Mouse (Mus musculus): ENCODE data around the gene Rad50.

Rad50 gene

GRCm38 (mm10) chr11:53633644-53634043, 73.5 kb downstream of the Rad50 start:
- no peak for DNase-seq (ENCODE audit: low spot score in 2 of 2)

GRCm38 (mm10) chr11:53632122-53632733, 74.9 kb downstream of the Rad50 start:
- DNase-seq (ENCODE audit: low spot score in 2 of 2), result no peak

GRCm38 (mm10) chr11:53627859-53628258, 79.3 kb downstream of the Rad50 start:
- peak; percentile 59 to 80 for DNase-seq (ENCODE audit: low spot score in 2 of 2)

- DNase-seq (ENCODE audit: low spot score in 2 of 2), result no peak
These were observed 80.2 kb downstream of the Rad50 start for GRCm38 (mm10) chr11:53626802-53627373.

GRCm38 (mm10) chr11:53624124-53624523, 83.0 kb downstream of the Rad50 start:
- DNase-seq (ENCODE audit: low spot score in 2 of 2), result no peak

GRCm38 (mm10) chr11:53623573-53623972, 83.5 kb downstream of the Rad50 start:
- DNase-seq (ENCODE audit: low spot score in 2 of 2), result no peak

- DNase-seq (ENCODE audit: low spot score in 2 of 2), result no peak
These were observed 84.7 kb downstream of the Rad50 start for GRCm38 (mm10) chr11:53622440-53622806.

- no peak for DNase-seq (ENCODE audit: low spot score in 2 of 2)
These were observed 85.3 kb downstream of the Rad50 start for GRCm38 (mm10) chr11:53621582-53622439.

- no peak for DNase-seq (ENCODE audit: low spot score in 2 of 2)
These were observed 87.0 kb downstream of the Rad50 start for GRCm38 (mm10) chr11:53620094-53620493.

- DNase-seq (ENCODE audit: low spot score in 2 of 2), result no peak
These were observed 87.7 kb downstream of the Rad50 start for GRCm38 (mm10) chr11:53619428-53619827.

- no peak for DNase-seq (ENCODE audit: low spot score in 2 of 2)
These were observed 88.4 kb downstream of the Rad50 start, which contains the start of gene Il4 for GRCm38 (mm10) chr11:53618619-53619198. Il4 (minus strand) TSS chr11:53618669.

- no peak for DNase-seq (ENCODE audit: low spot score in 2 of 2)
These were observed 89.5 kb downstream of the Rad50 start for GRCm38 (mm10) chr11:53617562-53618109.

- DNase-seq (ENCODE audit: low spot score in 2 of 2), result no peak
These were observed 90.2 kb downstream of the Rad50 start for GRCm38 (mm10) chr11:53616748-53617558.

GRCm38 (mm10) chr11:53615575-53615974, 91.5 kb downstream of the Rad50 start:
- DNase-seq (ENCODE audit: low spot score in 2 of 2), result no peak

- DNase-seq (ENCODE audit: low spot score in 2 of 2), result no peak
These were observed 91.9 kb downstream of the Rad50 start for GRCm38 (mm10) chr11:53615172-53615571.

GRCm38 (mm10) chr11:53609672-53610071, 97.4 kb downstream of the Rad50 start:
- no peak for DNase-seq (ENCODE audit: low spot score in 2 of 2)

GRCm38 (mm10) chr11:53609231-53609630, 97.9 kb downstream of the Rad50 start:
- DNase-seq (ENCODE audit: low spot score in 2 of 2), result no peak

- no peak for DNase-seq (ENCODE audit: low spot score in 2 of 2)
These were observed 101.5 kb downstream of the Rad50 start for GRCm38 (mm10) chr11:53605609-53606008.

- no peak for DNase-seq (ENCODE audit: low spot score in 2 of 2)
These were observed 102.1 kb downstream of the Rad50 start for GRCm38 (mm10) chr11:53604983-53605382.
